Mouse (Mus musculus): Measurements from ENCODE around the gene Rflnb.

DNA sequence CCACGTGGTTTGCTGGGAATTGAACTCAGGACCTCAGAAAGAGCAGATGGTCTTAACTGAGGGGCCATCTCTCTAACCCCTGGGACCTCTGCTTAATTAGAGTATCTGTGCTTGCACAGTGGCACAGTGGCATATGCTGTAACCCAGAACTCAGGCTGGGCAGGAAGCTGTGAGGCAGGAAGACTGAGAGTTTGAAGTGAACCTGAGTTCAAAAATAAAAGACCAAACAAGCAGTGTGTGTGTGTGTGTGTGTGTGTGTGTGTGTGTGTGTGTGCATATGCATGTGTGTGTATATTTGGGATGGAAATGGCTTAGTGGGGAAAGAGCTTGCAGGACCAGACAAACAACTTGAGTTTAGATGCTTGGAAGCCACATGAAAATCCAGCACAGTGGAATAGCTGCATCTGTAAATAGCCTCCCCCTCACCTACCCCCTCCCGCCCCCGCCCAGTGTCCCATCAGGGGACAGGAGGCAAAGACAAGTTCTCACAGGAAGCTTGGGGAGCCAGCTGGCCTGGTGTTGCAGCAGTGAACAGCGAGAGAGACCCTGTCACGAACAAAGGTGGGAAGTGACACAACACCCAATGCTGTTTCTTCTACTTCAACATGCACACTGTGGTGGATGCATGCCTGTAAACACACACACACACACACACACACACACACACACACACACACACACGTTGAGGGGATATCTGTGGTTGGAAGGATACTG, 10.2 kb upstream of the Rflnb start:
- TF ChIP-seq CTCF (IDR thresholded peaks at IDR 0.05) (no peak), EP300 (IDR thresholded peaks at IDR 0.05; ENCODE audit: insufficient read depth, low read depth, low read length) (peak; percentile 90)
